Mouse (Mus musculus) forebrain, embryonic 16.5 days (tissue): Measurements from ENCODE around the gene Clasp2. TPM values are rescaled to one million over a fixed set of nuclear protein-coding genes. Genes with fewer than 3 reads are reported as not detected.
A peak's percentile ranks its signal among the peaks of the same experiment; 100 is the strongest.

ENCODE experiments used
- ATAC-seq: fragments of 200-750 bp; cut with Nextera tagmentation; 2 replicates; pipeline ENCODE4 v1.8.0; 2017; ENCODE audit warnings: mild to moderate bottlenecking, moderate library complexity
- H3K27ac ChIP-seq: fragments of 300-500 bp; sonication (generic); 2 replicates; pipeline ENCODE4 v1.5.1; 2014; ENCODE audit warnings: low read length, control low read depth
- H3K27me3 ChIP-seq: fragments of 300-500 bp; sonication (generic); replicated peaks from 2 replicates; pipeline ENCODE4 v1.6.1; 2014; ENCODE audit warnings: low read length; ENCODE audit not compliant: control insufficient read depth, insufficient read depth
- H3K36me3 ChIP-seq: fragments of 300-500 bp; sonication (generic); 2 replicates; pipeline ENCODE4 v1.6.1; 2014; ENCODE audit not compliant: control insufficient read depth, insufficient read depth
- H3K4me1 ChIP-seq: fragments of 300-500 bp; sonication (generic); replicated peaks from 2 replicates; pipeline ENCODE4 v1.6.1; 2014; ENCODE audit warnings: low read length; ENCODE audit not compliant: control insufficient read depth, insufficient read depth
- H3K4me2 ChIP-seq: fragments of 300-500 bp; sonication (generic); 2 replicates; pipeline ENCODE4 v1.6.1; 2014; ENCODE audit warnings: mild to moderate bottlenecking, low read length, control low read depth
- H3K4me3 ChIP-seq: fragments of 300-500 bp; sonication (generic); replicated peaks from 2 replicates; pipeline ENCODE4 v1.5.1; 2014; ENCODE audit warnings: mild to moderate bottlenecking, low read length, control low read depth
- H3K9ac ChIP-seq: fragments of 300-500 bp; sonication (generic); replicated peaks from 2 replicates; pipeline ENCODE4 v1.6.1; 2014; ENCODE audit warnings: low read depth, low read length, control low read depth
- H3K9me3 ChIP-seq: fragments of 300-500 bp; sonication (generic); 2 replicates; pipeline ENCODE4 v1.6.1; 2016; ENCODE audit warnings: low read length; ENCODE audit not compliant: control insufficient read depth
- WGBS: fragments of 180-500 bp; shearing (Covaris S2); extraction: QIAGEN DNeasy Blood & Tissue Kit; methylation state at CpG from one replicate; pipeline ENCODE4 v1.1.7; 2014; 5-methylcytosine and 5-hydroxymethylcytosine counted together
- polyA plus RNA-seq: library from polyadenylated mRNA; unstranded; fragments of >200 nt; fragmentation: Nextera tagmentation; extraction: Ambion mirVana; gene quantifications from 2 replicates; pipeline ENCODE4 v1.2.1, GENCODE M21; 2015

Gene Clasp2
- polyA plus RNA-seq, 1 experiment from 2014 or later, result 143 TPM

- no peak overlapping the region for H3K27ac ChIP-seq
- peak overlapping the region; percentile 6; the same call in 1 of the 2 replicates for H3K9ac ChIP-seq
- peak overlapping the region; percentile 97 for H3K4me3 ChIP-seq
- peak overlapping the region; percentile 81 for H3K4me2 ChIP-seq
- 1% methylated on average over 17 of the region's 17 CpGs for WGBS
- no peaks in the 10 kb centered on the region for H3K9me3 ChIP-seq
- no peaks in the 10 kb centered on the region for H3K27me3 ChIP-seq
- H3K4me1 ChIP-seq, result peaks cover 12% of the 10 kb centered on the region
- no peaks in the 10 kb centered on the region for H3K36me3 ChIP-seq
- no peak for ATAC-seq
These were observed 1.1 kb downstream of the Clasp2 start for GRCm38 (mm10) chr9:113742361-113742794.

GRCm38 (mm10) chr9:113743291-113743690 is 2.0 kb downstream of the Clasp2 start:
- 49% methylated on average over 3 of the region's 3 CpGs for WGBS
- Histone ChIP-seq H3K9ac (no peak overlapping the region), H3K4me2 (no peak overlapping the region), H3K9me3 (no peaks in the 10 kb centered on the region), H3K4me1 (peaks cover 12% of the 10 kb centered on the region), H3K27me3 (no peaks in the 10 kb centered on the region), H3K36me3 (no peaks in the 10 kb centered on the region), H3K4me3 (no peak overlapping the region), H3K27ac (no peak overlapping the region)
- no peak for ATAC-seq

GRCm38 (mm10) chr9:113749356-113749755 is 8.1 kb downstream of the Clasp2 start:
- H3K4me2 ChIP-seq, result no peak overlapping the region
- WGBS, result 45% methylated on average over 7 of the region's 7 CpGs
- H3K4me1 ChIP-seq, result no peaks in the 10 kb centered on the region
- H3K27me3 ChIP-seq, result no peaks in the 10 kb centered on the region
- H3K9ac ChIP-seq, result no peak overlapping the region
- ATAC-seq, result no peak
- no peak overlapping the region for H3K4me3 ChIP-seq
- H3K27ac ChIP-seq, result no peak overlapping the region
- H3K36me3 ChIP-seq, result no peaks in the 10 kb centered on the region
- H3K9me3 ChIP-seq, result no peaks in the 10 kb centered on the region

- H3K9ac ChIP-seq, result no peak overlapping the region
These were observed 14.8 kb downstream of the Clasp2 start for GRCm38 (mm10) chr9:113755888-113756719.

DNA sequence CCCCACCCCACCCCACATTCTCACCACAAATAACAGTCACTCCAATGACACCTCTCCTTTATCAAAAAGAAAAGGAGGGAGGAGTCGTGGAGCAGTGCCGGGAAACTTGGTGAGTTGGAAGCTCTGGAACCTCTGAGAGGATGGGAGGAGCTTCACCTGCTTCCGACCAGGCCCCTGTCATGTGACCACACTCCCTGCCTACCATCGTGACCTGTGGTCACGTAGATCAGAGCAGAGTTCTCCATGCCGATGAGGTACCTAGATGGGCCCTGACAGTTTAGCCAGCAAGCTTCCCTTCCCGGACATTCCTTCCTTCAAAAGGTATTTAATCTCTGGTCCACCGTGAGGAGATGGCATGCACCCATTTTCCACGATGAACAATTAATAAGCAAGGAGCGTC is 17.2 kb downstream of the Clasp2 start:
- Histone ChIP-seq H3K9ac (no peak overlapping the region), H3K9me3 (no peaks in the 10 kb centered on the region), H3K27me3 (no peaks in the 10 kb centered on the region), H3K36me3 (no peaks in the 10 kb centered on the region), H3K4me3 (no peak overlapping the region), H3K4me1 (peaks cover 3% of the 10 kb centered on the region; the same call in 1 of the 2 replicates), H3K4me2 (no peak overlapping the region), H3K27ac (no peak overlapping the region)
- WGBS, result 95% methylated on average over 10 of the region's 10 CpGs
- no peak for ATAC-seq

More at GRCm38 (mm10) chr9:113755888-113756719, 14.8 kb downstream of the Clasp2 start:
- H3K27me3 ChIP-seq, result no peaks in the 10 kb centered on the region
- no peaks in the 10 kb centered on the region for H3K9me3 ChIP-seq
- no peak for ATAC-seq
- H3K4me3 ChIP-seq, result no peak overlapping the region
- H3K27ac ChIP-seq, result no peak overlapping the region
- 82% methylated on average over 15 of the region's 15 CpGs for WGBS
- H3K4me1 ChIP-seq, result peaks cover 3% of the 10 kb centered on the region; the same call in 1 of the 2 replicates
- H3K36me3 ChIP-seq, result no peaks in the 10 kb centered on the region
- no peak overlapping the region for H3K4me2 ChIP-seq

GRCm38 (mm10) chr9:113759684-113760083 is 18.4 kb downstream of the Clasp2 start:
- ATAC-seq, result no peak
- Histone ChIP-seq H3K27me3 (no peaks in the 10 kb centered on the region), H3K36me3 (no peaks in the 10 kb centered on the region), H3K27ac (no peak overlapping the region), H3K9ac (no peak overlapping the region), H3K9me3 (no peaks in the 10 kb centered on the region), H3K4me3 (no peak overlapping the region), H3K4me1 (peaks cover 3% of the 10 kb centered on the region; the same call in 1 of the 2 replicates), H3K4me2 (no peak overlapping the region)
- WGBS, result 96% methylated on average over 1 of the region's 1 CpGs

DNA sequence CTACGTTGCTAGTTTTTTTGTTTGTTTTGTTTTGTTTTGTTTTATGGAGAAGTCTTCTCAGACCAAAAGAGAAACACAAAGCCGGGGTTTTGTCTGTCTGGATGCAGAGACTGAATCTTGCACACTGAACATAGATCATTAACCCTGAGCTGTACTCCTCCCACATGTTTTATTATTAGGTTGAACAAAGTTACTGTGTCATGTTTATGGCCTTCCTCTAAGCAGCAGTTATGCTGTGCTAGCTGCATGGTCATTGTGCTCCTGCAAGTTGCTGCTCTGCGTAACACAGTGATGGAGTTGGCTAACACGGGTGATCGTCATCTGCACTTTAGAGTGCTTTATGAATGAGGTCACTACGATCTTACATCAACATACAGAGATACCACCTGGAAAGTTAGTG is 21.1 kb downstream of the Clasp2 start:
- Histone ChIP-seq H3K9me3 (no peaks in the 10 kb centered on the region), H3K4me3 (no peak overlapping the region), H3K4me2 (no peak overlapping the region), H3K27ac (no peak overlapping the region), H3K9ac (no peak overlapping the region), H3K27me3 (no peaks in the 10 kb centered on the region), H3K36me3 (no peaks in the 10 kb centered on the region), H3K4me1 (no peaks in the 10 kb centered on the region)
- ATAC-seq, result no peak
- 93% methylated on average over 6 of the region's 6 CpGs for WGBS

DNA sequence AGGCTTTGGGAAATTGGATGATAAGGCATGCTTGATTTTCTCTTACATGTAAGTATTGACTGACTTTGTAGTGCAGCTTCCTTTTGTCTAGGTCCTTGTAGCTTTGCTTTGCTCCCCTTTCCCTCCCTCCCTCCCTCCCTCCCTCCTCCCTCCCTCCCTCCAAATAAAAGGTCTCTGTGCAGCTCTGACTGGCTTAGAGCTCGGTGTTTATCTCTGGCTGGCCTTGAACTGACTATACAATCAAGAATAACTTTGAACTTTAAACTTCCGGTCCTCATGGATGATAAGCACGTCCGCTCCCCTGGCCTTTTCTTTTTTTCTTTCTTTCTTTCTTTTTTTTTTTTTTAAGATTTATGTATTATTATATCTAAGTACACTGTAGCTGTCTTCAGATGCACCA is 21.9 kb downstream of the Clasp2 start:
- no peak overlapping the region for H3K27ac ChIP-seq
- no peaks in the 10 kb centered on the region for H3K36me3 ChIP-seq
- no peak overlapping the region for H3K4me2 ChIP-seq
- H3K4me3 ChIP-seq, result no peak overlapping the region
- ATAC-seq, result no peak
- no peak overlapping the region for H3K9ac ChIP-seq
- no peaks in the 10 kb centered on the region for H3K9me3 ChIP-seq
- H3K4me1 ChIP-seq, result no peaks in the 10 kb centered on the region
- 94% methylated on average over 3 of the region's 4 CpGs for WGBS
- H3K27me3 ChIP-seq, result no peaks in the 10 kb centered on the region

- no peak overlapping the region for H3K4me3 ChIP-seq
- no peak overlapping the region for H3K4me2 ChIP-seq
- 94% methylated on average over 4 of the region's 4 CpGs for WGBS
- H3K9ac ChIP-seq, result no peak overlapping the region
- no peaks in the 10 kb centered on the region for H3K27me3 ChIP-seq
- ATAC-seq, result no peak
- no peak overlapping the region for H3K27ac ChIP-seq
- H3K4me1 ChIP-seq, result no peaks in the 10 kb centered on the region
- H3K9me3 ChIP-seq, result no peaks in the 10 kb centered on the region
- H3K36me3 ChIP-seq, result no peaks in the 10 kb centered on the region
These were observed 29.4 kb downstream of the Clasp2 start for GRCm38 (mm10) chr9:113770640-113771039.
